Mouse (Mus musculus) left cerebral cortex, adult 18-20 months (tissue): ENCODE results near the gene Scaf8. TPM values are rescaled to one million over a fixed set of nuclear protein-coding genes. Genes with fewer than 3 reads are reported as not detected.
"Not testable (repeated sequence)": the region's sequence is repeated elsewhere in the genome, so short reads cannot be mapped to it uniquely, and the experiment has no call there.

Source experiments
- DNase-seq, 2 experiments: peaks; one replicate each; pipeline ENCODE4 v3.0.0; 2021 to 2022; ENCODE audit warnings: low spot score in 2 of 2, mixed read lengths in 1 of 2
- total RNA-seq, 2 experiments: library from RNA; stranded (reverse); gene quantifications; 2 replicates each; pipeline ENCODE4 v1.2.3; 2021

Scaf8 gene
- total RNA-seq, 2 experiments from 2014 or later: 54.9 to 57.5 TPM

GRCm38 (mm10) chr17:3114358-3114719, 433 bp upstream of the Scaf8 start:
- no peak for DNase-seq

- DNase-seq: peak; percentile 37 to 38
Measured at GRCm38 (mm10) chr17:3115380-3115974, 705 bp downstream of the Scaf8 start.

GRCm38 (mm10) chr17:3120949-3121348, 6.2 kb downstream of the Scaf8 start:
- not testable (repeated sequence) for DNase-seq

- DNase-seq: not testable (repeated sequence)
Measured at GRCm38 (mm10) chr17:3123581-3123980, 8.8 kb downstream of the Scaf8 start.

GRCm38 (mm10) chr17:3128716-3129115, 13.9 kb downstream of the Scaf8 start:
- DNase-seq: no peak

GRCm38 (mm10) chr17:3129791-3130190, 15.0 kb downstream of the Scaf8 start:
- no peak for DNase-seq

GRCm38 (mm10) chr17:3135346-3135745, 20.6 kb downstream of the Scaf8 start:
- no peak for DNase-seq

GRCm38 (mm10) chr17:3136127-3136526, 21.4 kb downstream of the Scaf8 start:
- no peak for DNase-seq

GRCm38 (mm10) chr17:3138387-3138786, 23.6 kb downstream of the Scaf8 start:
- no peak for DNase-seq

- DNase-seq: no peak
Measured at GRCm38 (mm10) chr17:3140100-3140499, 25.3 kb downstream of the Scaf8 start.

- DNase-seq: no peak
Measured at GRCm38 (mm10) chr17:3148853-3149252, 34.1 kb downstream of the Scaf8 start.

- no peak for DNase-seq
Measured at GRCm38 (mm10) chr17:3149541-3149940, 34.8 kb downstream of the Scaf8 start.

- not testable (repeated sequence) for DNase-seq
Measured at GRCm38 (mm10) chr17:3150701-3151100, 35.9 kb downstream of the Scaf8 start.

GRCm38 (mm10) chr17:3151181-3151580, 36.4 kb downstream of the Scaf8 start:
- no peak for DNase-seq

GRCm38 (mm10) chr17:3156176-3156575, 41.4 kb downstream of the Scaf8 start:
- DNase-seq: not testable (repeated sequence)

GRCm38 (mm10) chr17:3157016-3157415, 42.2 kb downstream of the Scaf8 start:
- no peak for DNase-seq

- no peak for DNase-seq
Measured at GRCm38 (mm10) chr17:3162905-3163304, 48.1 kb downstream of the Scaf8 start.

- not testable (repeated sequence) for DNase-seq
Measured at GRCm38 (mm10) chr17:3180425-3180945, 65.7 kb downstream of the Scaf8 start.

- DNase-seq: not testable (repeated sequence)
Measured at GRCm38 (mm10) chr17:3195483-3195882, 80.7 kb downstream of the Scaf8 start.

GRCm38 (mm10) chr17:3200328-3200727, 85.6 kb downstream of the Scaf8 start:
- no peak for DNase-seq

- no peak for DNase-seq
Measured at GRCm38 (mm10) chr17:3203916-3204315, 89.1 kb downstream of the Scaf8 start.

GRCm38 (mm10) chr17:3204826-3205405, 90.1 kb downstream of the Scaf8 start:
- no peak for DNase-seq
